Mouse (Mus musculus): ENCODE measurements around the gene Ucn.

DNA sequence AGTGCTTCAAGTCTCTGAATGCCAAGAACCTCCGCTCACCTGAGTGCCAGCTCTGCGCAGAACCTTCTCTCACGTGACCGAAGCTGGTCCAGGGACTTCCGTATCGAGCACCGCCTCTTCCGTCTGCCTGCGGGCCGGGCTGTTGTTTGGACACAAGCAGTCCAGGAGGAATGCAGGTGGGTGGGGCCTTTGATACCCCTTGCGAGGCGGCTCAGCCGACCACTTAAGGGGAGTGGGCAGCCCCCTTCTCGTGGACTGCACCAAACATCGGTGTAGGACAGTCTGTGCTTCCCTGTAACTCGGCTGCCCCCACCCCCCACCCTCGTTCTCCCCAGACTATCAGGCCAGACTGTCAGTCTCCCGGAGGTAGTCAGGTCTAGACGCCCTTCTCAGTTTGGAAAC lies 15.5 kb upstream of the Ucn start, which contains the start of gene Mpv17:
- no peak for TF ChIP-seq EP300 (IDR thresholded peaks at IDR 0.05; ENCODE audit: insufficient read depth, low read depth, low read length)
- TF ChIP-seq CTCF (IDR thresholded peaks at IDR 0.05; ENCODE audit: low read depth, low read length), result no peak

All from ES-Bruce4 (cell line).